Mouse (Mus musculus) lung, postnatal 0 days (tissue): ENCODE results near the gene Phkb.

Experiments
- CTCF ChIP-seq: IDR thresholded peaks from 2 replicates; pipeline ENCODE4 v1.5.1; 2016; ENCODE audit warnings: antibody characterized with exemption, mild to moderate bottlenecking
- EP300 ChIP-seq: IDR thresholded peaks from 2 replicates; pipeline ENCODE4 v1.6.1; 2016; ENCODE audit warnings: antibody characterized with exemption, mild to moderate bottlenecking, control low read depth

- no peak for TF ChIP-seq EP300
- no peak for TF ChIP-seq CTCF
These were observed 96.6 kb downstream of the Phkb start for GRCm38 (mm10) chr8:85937343-85937742.
